Mouse (Mus musculus) hindbrain, embryonic 11.5 days (tissue): ENCODE data around the gene Tmod1. TPM values are rescaled to one million over a fixed set of nuclear protein-coding genes. Genes with fewer than 3 reads are reported as not detected.

ENCODE experiments used
- ATAC-seq: fragments of 200-750 bp; cut with Nextera tagmentation; 2 replicates; pipeline ENCODE4 v1.8.0; 2017; ENCODE audit warnings: mild to moderate bottlenecking, moderate TSS enrichment, moderate library complexity; ENCODE audit not compliant: low FRiP score
- DNase-seq: peaks from one replicate; pipeline ENCODE4 v3.0.0-alpha.2; 2015; ENCODE audit warnings: low spot score
- H3K27ac ChIP-seq: fragments of 300-500 bp; sonication (generic); 2 replicates; pipeline ENCODE4 v1.5.1; 2014; ENCODE audit warnings: mild to moderate bottlenecking, low read depth, low read length
- H3K27me3 ChIP-seq: fragments of 300-500 bp; sonication (generic); 2 replicates; pipeline ENCODE4 v1.6.1; 2014; ENCODE audit warnings: mild to moderate bottlenecking, low read length, moderate library complexity, mixed read lengths; ENCODE audit not compliant: control insufficient read depth, insufficient read depth
- H3K36me3 ChIP-seq: fragments of 300-500 bp; sonication (generic); 2 replicates; pipeline ENCODE4 v1.6.1; 2014; ENCODE audit warnings: mild to moderate bottlenecking, low read length, moderate library complexity, mixed read lengths; ENCODE audit not compliant: control insufficient read depth, insufficient read depth
- H3K4me1 ChIP-seq: fragments of 300-500 bp; sonication (generic); replicated peaks from 2 replicates; pipeline ENCODE4 v1.6.1; 2014; ENCODE audit warnings: low read length, mixed read lengths; ENCODE audit not compliant: control insufficient read depth, insufficient read depth
- H3K4me2 ChIP-seq: fragments of 300-500 bp; sonication (generic); replicated peaks from 2 replicates; pipeline ENCODE4 v1.6.1; 2014; ENCODE audit warnings: mild to moderate bottlenecking, low read depth, low read length
- H3K4me3 ChIP-seq: fragments of 300-500 bp; sonication (generic); 2 replicates; pipeline ENCODE4 v1.5.1; 2014; ENCODE audit warnings: low read depth, low read length
- H3K9ac ChIP-seq: fragments of 300-500 bp; sonication (generic); 2 replicates; pipeline ENCODE4 v1.6.1; 2014; ENCODE audit warnings: low read depth, low read length
- H3K9me3 ChIP-seq: fragments of 300-500 bp; sonication (generic); 2 replicates; pipeline ENCODE4 v1.6.1; 2016; ENCODE audit warnings: low read length; ENCODE audit not compliant: control insufficient read depth
- WGBS: fragments of 180-500 bp; shearing (Covaris S2); extraction: QIAGEN DNeasy Blood & Tissue Kit; methylation state at CpG from one replicate; pipeline ENCODE4 v1.1.7; 2014; 5-methylcytosine and 5-hydroxymethylcytosine counted together
- polyA plus RNA-seq: library from polyadenylated mRNA; unstranded; fragments of >200 nt; fragmentation: Nextera tagmentation; extraction: Ambion mirVana; gene quantifications from 2 replicates; pipeline ENCODE4 v1.2.1, GENCODE M21; 2014

Gene Tmod1
- polyA plus RNA-seq, 1 experiment from 2014 or later, result 3.6 TPM

GRCm38 (mm10) chr4:46151903-46152544, 113.3 kb downstream of the Tmod1 start:
- WGBS, result 95% methylated on average over 12 of the region's 12 CpGs
- Histone ChIP-seq H3K4me2 (no peak overlapping the region), H3K27ac (no peak overlapping the region), H3K27me3 (no peaks in the 10 kb centered on the region), H3K4me1 (no peaks in the 10 kb centered on the region), H3K9ac (no peak overlapping the region), H3K9me3 (no peaks in the 10 kb centered on the region), H3K36me3 (peaks cover 19% of the 10 kb centered on the region), H3K4me3 (no peak overlapping the region)
- no peak for ATAC-seq
- no peak for DNase-seq

GRCm38 (mm10) chr4:46164027-46164426, 125.3 kb downstream of the Tmod1 start:
- Histone ChIP-seq H3K9ac (no peak overlapping the region), H3K27ac (no peak overlapping the region), H3K9me3 (no peaks in the 10 kb centered on the region), H3K4me1 (no peaks in the 10 kb centered on the region), H3K4me3 (no peak overlapping the region), H3K36me3 (peaks cover 13% of the 10 kb centered on the region), H3K27me3 (no peaks in the 10 kb centered on the region), H3K4me2 (no peak overlapping the region)
- ATAC-seq (no peak), DNase-seq (no peak)
- WGBS, result 89% methylated on average over 2 of the region's 2 CpGs

Other genes starting within 250 kb of the Tmod1 start
- gene Aldh1b1, start 239.9 kb upstream of the Tmod1 start, polyA plus RNA-seq, result 4.5 and 6.0 TPM in 2 replicates
- gene Igfbpl1, start 212.0 kb upstream of the Tmod1 start, polyA plus RNA-seq, result 71.4 and 83.2 TPM in 2 replicates
- 0.75 and 1.0 TPM in 2 replicates for gene Stra6l, start 190.3 kb upstream of the Tmod1 start, polyA plus RNA-seq
- 0.38 and 0.71 TPM in 2 replicates for gene Ccdc180, start 148.6 kb upstream of the Tmod1 start, polyA plus RNA-seq
- 11.7 and 12.1 TPM in 2 replicates for gene Tdrd7, start 73.6 kb upstream of the Tmod1 start, polyA plus RNA-seq
- gene Ncbp1, start 99.7 kb downstream of the Tmod1 start, polyA plus RNA-seq, result 124 and 139 TPM in 2 replicates
- 39.3 and 41.4 TPM in 2 replicates for gene Tstd2, start 99.8 kb downstream of the Tmod1 start, polyA plus RNA-seq
- 27.7 and 29.7 TPM in 2 replicates for gene Xpa, start 157.4 kb downstream of the Tmod1 start, polyA plus RNA-seq